Mouse (Mus musculus) stomach, embryonic 14.5 days (tissue): ENCODE results near the gene Cc2d1a. TPM values are rescaled to one million over a fixed set of nuclear protein-coding genes. Genes with fewer than 3 reads are reported as not detected.

Experiments used
- ATAC-seq: fragments of 200-750 bp; cut with Nextera tagmentation; 2 replicates; pipeline ENCODE4 v1.8.0; 2017; ENCODE audit warnings: low read depth, moderate TSS enrichment; ENCODE audit not compliant: insufficient number of reproducible peaks, insufficient read depth, low FRiP score
- H3K27ac ChIP-seq: fragments of 300-500 bp; sonication (generic); 2 replicates; pipeline ENCODE4 v1.5.1; 2014; ENCODE audit warnings: mild to moderate bottlenecking, low read length, moderate library complexity, mixed read lengths
- H3K27me3 ChIP-seq: fragments of 300-500 bp; sonication (generic); 2 replicates; pipeline ENCODE4 v1.6.1; 2014; ENCODE audit warnings: low read length, control low read depth, mixed read lengths; ENCODE audit not compliant: control insufficient read depth, insufficient read depth
- H3K36me3 ChIP-seq: fragments of 300-500 bp; sonication (generic); 2 replicates; pipeline ENCODE4 v1.6.1; 2014; ENCODE audit warnings: mild to moderate bottlenecking, control low read depth, low read length, moderate library complexity, mixed read lengths; ENCODE audit not compliant: control insufficient read depth, insufficient read depth
- H3K4me1 ChIP-seq: fragments of 300-500 bp; sonication (generic); 2 replicates; pipeline ENCODE4 v1.6.1; 2014; ENCODE audit warnings: low read length, control low read depth, mixed read lengths; ENCODE audit not compliant: control insufficient read depth, insufficient read depth
- H3K4me2 ChIP-seq: fragments of 300-500 bp; sonication (generic); replicated peaks from 2 replicates; pipeline ENCODE4 v1.6.1; 2014; ENCODE audit warnings: low read depth, low read length, control low read depth
- H3K4me3 ChIP-seq: fragments of 300-500 bp; sonication (generic); 2 replicates; pipeline ENCODE4 v1.5.1; 2014; ENCODE audit warnings: low read depth, low read length, control low read depth
- H3K9ac ChIP-seq: fragments of 300-500 bp; sonication (generic); replicated peaks from 2 replicates; pipeline ENCODE4 v1.6.1; 2014; ENCODE audit warnings: low read depth, mild to moderate bottlenecking, control low read depth, low read length, moderate library complexity, mixed read lengths
- H3K9me3 ChIP-seq: fragments of 300-500 bp; sonication (generic); 2 replicates; pipeline ENCODE4 v1.6.1; 2016; ENCODE audit warnings: low read depth, low read length, control low read depth; ENCODE audit not compliant: control insufficient read depth
- WGBS: fragments of 180-500 bp; shearing (Covaris S2); extraction: QIAGEN DNeasy Blood & Tissue Kit; methylation state at CpG from one replicate; pipeline ENCODE4 v1.1.7; 2014; 5-methylcytosine and 5-hydroxymethylcytosine counted together
- microRNA counts: library from miRNA; unstranded; fragments of <30 nt; microRNA quantifications from one replicate; lab custom pipeline; 2016
- microRNA-seq: library from miRNA; unstranded; fragments of <30 nt; microRNA quantifications from one replicate; pipeline ENCODE4, GENCODE M21; 2016
- polyA plus RNA-seq: library from polyadenylated mRNA; unstranded; fragments of >200 nt; fragmentation: Nextera tagmentation; extraction: Ambion mirVana; gene quantifications from 2 replicates; pipeline ENCODE4 v1.2.1, GENCODE M21; 2014

The Cc2d1a gene
- polyA plus RNA-seq, 1 experiment from 2014 or later, result 18.2 TPM

DNA sequence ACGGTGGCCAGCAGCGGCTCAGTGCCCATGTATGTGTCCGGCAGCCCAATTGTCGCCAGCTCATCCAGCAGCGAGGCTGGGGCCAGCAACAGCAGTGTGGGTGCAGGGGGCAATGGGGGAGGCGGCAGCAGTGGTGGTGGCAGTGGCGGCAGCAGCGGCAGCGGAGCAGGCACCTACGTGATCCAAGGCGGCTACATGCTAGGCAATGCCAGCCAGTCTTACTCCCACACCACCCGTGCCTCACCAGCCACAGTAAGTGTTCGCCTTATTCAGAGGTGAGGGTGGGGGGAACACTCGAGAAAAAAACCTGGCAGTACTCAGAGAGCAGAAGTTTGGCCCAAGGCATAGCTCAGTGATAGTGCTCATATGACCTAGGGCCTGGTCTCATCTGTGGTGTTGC is 59.9 kb downstream of the Cc2d1a start:
- no peak for ATAC-seq
- H3K4me3 ChIP-seq, result no peak overlapping the region
- peaks cover 56% of the 10 kb centered on the region for H3K36me3 ChIP-seq
- no peaks in the 10 kb centered on the region for H3K27me3 ChIP-seq
- H3K4me2 ChIP-seq, result no peak overlapping the region
- H3K9ac ChIP-seq, result no peak overlapping the region
- no peaks in the 10 kb centered on the region for H3K4me1 ChIP-seq
- no peak overlapping the region for H3K27ac ChIP-seq
- H3K9me3 ChIP-seq, result no peaks in the 10 kb centered on the region
- WGBS, result 94% methylated on average over 14 of the region's 14 CpGs

- H3K36me3 ChIP-seq, result peaks cover 56% of the 10 kb centered on the region
- WGBS, result 88% methylated on average over 7 of the region's 7 CpGs
- ATAC-seq, result no peak
- no peak overlapping the region for H3K9ac ChIP-seq
- no peak overlapping the region for H3K27ac ChIP-seq
- H3K4me1 ChIP-seq, result no peaks in the 10 kb centered on the region
- no peak overlapping the region for H3K4me3 ChIP-seq
- no peak overlapping the region for H3K4me2 ChIP-seq
- H3K27me3 ChIP-seq, result no peaks in the 10 kb centered on the region
- no peaks in the 10 kb centered on the region for H3K9me3 ChIP-seq
Measured at GRCm38 (mm10) chr8:84087156-84087555, 60.6 kb downstream of the Cc2d1a start.

DNA sequence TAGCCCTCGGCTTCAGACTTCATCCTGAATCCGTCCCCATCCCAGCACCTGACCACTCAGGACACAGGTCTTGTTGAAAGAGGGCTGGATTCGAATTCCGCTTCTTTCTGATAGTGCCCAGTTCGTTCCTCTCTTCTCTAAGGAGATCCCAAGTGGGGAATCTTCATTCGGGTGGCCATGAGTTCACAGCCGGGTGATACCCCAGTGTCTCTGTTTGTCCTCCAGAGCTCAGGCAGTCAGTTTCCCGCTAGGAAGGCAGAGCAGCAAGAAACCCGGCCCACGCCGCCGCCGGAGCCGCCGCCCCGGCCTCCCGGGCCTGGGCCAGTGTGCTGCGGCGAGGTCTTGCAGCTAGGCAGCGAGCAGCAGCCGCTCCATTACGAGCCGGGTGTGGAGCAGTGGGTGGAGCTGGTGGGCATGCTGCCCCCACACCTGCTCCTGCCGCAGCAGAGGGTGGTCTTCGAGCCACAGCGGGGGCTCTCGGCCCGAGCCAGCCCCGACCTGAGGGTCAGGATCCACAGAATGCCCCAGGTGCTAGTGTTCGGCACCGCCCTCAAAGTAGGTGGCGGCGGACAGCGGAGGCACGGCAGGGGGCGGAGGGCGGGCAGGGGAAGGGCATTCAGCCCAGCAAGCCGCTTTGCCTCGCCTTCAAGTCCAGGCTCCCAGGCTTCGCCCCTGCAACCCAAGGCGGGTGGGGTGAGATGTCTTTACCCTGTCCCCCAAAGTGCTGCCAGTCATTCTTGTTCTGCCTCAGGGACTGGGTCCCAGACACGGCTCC is 63.2 kb downstream of the Cc2d1a start:
- peak overlapping the region; percentile 17 for H3K4me2 ChIP-seq
- no peak overlapping the region for H3K9ac ChIP-seq
- no peaks in the 10 kb centered on the region for H3K27me3 ChIP-seq
- H3K9me3 ChIP-seq, result no peaks in the 10 kb centered on the region
- no peaks in the 10 kb centered on the region for H3K4me1 ChIP-seq
- H3K36me3 ChIP-seq, result peaks cover 63% of the 10 kb centered on the region
- no peak overlapping the region for H3K27ac ChIP-seq
- no peak for ATAC-seq
- 49% methylated on average over 42 of the region's 42 CpGs for WGBS
- no peak overlapping the region for H3K4me3 ChIP-seq

DNA sequence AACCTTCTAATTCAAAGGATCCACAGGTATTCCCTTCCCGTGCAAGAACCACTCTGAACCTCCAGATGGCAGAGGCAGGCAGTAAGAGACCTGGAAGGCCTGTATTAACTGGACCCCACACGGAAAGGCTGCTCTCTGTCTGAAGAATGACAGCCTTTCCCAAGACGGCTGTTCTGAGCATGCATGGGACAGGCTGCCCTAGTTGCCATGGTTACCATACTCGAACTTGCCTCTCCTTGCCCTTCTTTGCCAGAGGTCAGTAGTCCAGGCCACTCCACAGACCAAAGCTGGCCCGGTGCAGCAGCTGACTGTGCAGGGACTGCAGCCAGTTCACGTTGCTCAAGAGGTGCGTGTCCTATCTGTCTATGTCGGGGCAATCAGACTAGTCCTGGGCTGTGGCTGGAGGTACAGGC is 63.9 kb downstream of the Cc2d1a start:
- WGBS, result 29% methylated on average over 8 of the region's 8 CpGs
- Histone ChIP-seq H3K9me3 (no peaks in the 10 kb centered on the region), H3K4me3 (no peak overlapping the region), H3K36me3 (peaks cover 57% of the 10 kb centered on the region), H3K27ac (no peak overlapping the region), H3K4me1 (no peaks in the 10 kb centered on the region), H3K27me3 (no peaks in the 10 kb centered on the region), H3K4me2 (no peak overlapping the region), H3K9ac (no peak overlapping the region)
- ATAC-seq, result no peak

MicroRNAs encoded within 50 kb of the gene (microRNA counts, 519-probe panel; counts per million panel counts)
- microRNA mmu-miR-181c (lab: Ali Mortazavi, UCI) (3,105 counts per million, percentile 56 among the panel's probes with 10 or more counts), microRNA mmu-miR-709 (lab: Ali Mortazavi, UCI) (2,388 counts per million, percentile 38 among the panel's probes with 10 or more counts)

Small RNA genes lying within 50 kb of the gene (microRNA-seq; reads per million reads assigned to microRNA genes)
- not detected for gene Gm25110
- gene Mir181c, result 6,659 reads per million, percentile 91 among the genes with 10 or more reads in this experiment
- 4,710 reads per million, percentile 87 among the genes with 10 or more reads in this experiment for gene Mir181d
- gene Mir709, result not detected

Other genes with a start within 250 kb of the Cc2d1a start
- gene Adgrl1, start 247.8 kb downstream of the Cc2d1a start, polyA plus RNA-seq, result 29.5 and 31.3 TPM in 2 replicates
- gene Gm10644, start 192.7 kb downstream of the Cc2d1a start, polyA plus RNA-seq, result 0.56 and 0.70 TPM in 2 replicates
- gene Asf1b, start 192.4 kb downstream of the Cc2d1a start, polyA plus RNA-seq, result 53.2 and 58.2 TPM in 2 replicates
- gene Prkaca, start 174.9 kb downstream of the Cc2d1a start, polyA plus RNA-seq, result 101 and 112 TPM in 2 replicates
- gene Samd1, start 150.3 kb downstream of the Cc2d1a start, polyA plus RNA-seq, result 17.5 and 18.3 TPM in 2 replicates
- 0.71 and 0.87 TPM in 2 replicates for gene 1700067K01Rik, start 146.4 kb downstream of the Cc2d1a start, polyA plus RNA-seq
- 1.1 and 1.3 TPM in 2 replicates for gene 2210011C24Rik, start 135.8 kb downstream of the Cc2d1a start, polyA plus RNA-seq
- 3.2 and 3.6 TPM in 2 replicates for gene Palm3, start 126.5 kb downstream of the Cc2d1a start, polyA plus RNA-seq
- gene Il27ra, start 105.3 kb downstream of the Cc2d1a start, polyA plus RNA-seq, result 1.1 and 1.3 TPM in 2 replicates
- not detected in 2 replicates for gene Rln3, start 102.9 kb downstream of the Cc2d1a start, polyA plus RNA-seq
- gene Gm10643, start 82.8 kb downstream of the Cc2d1a start, polyA plus RNA-seq, result 1.5 and 2.9 TPM in 2 replicates
- 10.4 and 12.0 TPM in 2 replicates for gene Rfx1, start 81.1 kb downstream of the Cc2d1a start, polyA plus RNA-seq
- 9.0 and 10.8 TPM in 2 replicates for gene Dcaf15, start 43.2 kb downstream of the Cc2d1a start, polyA plus RNA-seq
- gene Podnl1, start 21.9 kb downstream of the Cc2d1a start, polyA plus RNA-seq, result 0.18 and 0.20 TPM in 2 replicates
- gene 4930432K21Rik, start 89 bp upstream of the Cc2d1a start, polyA plus RNA-seq, result 0.59 and 0.94 TPM in 2 replicates
- gene Nanos3, start 37.3 kb upstream of the Cc2d1a start, polyA plus RNA-seq, result 3.3 and 5.0 TPM in 2 replicates
- gene Zswim4, start 89.1 kb upstream of the Cc2d1a start, polyA plus RNA-seq, result 9.3 and 9.5 TPM in 2 replicates
- 341 and 358 TPM in 2 replicates for gene D8Ertd738e, start 101.8 kb upstream of the Cc2d1a start, polyA plus RNA-seq
- gene Mri1, start 109.4 kb upstream of the Cc2d1a start, polyA plus RNA-seq, result 69.7 and 73.7 TPM in 2 replicates
- 20.2 and 20.7 TPM in 2 replicates for gene Ccdc130, start 122.4 kb upstream of the Cc2d1a start, polyA plus RNA-seq
- gene Cacna1a, start 240.5 kb upstream of the Cc2d1a start, polyA plus RNA-seq, result 6.2 and 6.7 TPM in 2 replicates